Mouse (Mus musculus) liver, postnatal 0 days (tissue): ENCODE data around the gene Mturn.

Experiments used
- CTCF ChIP-seq: sonication (generic); IDR thresholded peaks from 2 replicates; pipeline ENCODE4 v1.5.1; 2016; ENCODE audit warnings: antibody characterized with exemption, low read depth
- EP300 ChIP-seq: IDR thresholded peaks from 2 replicates; pipeline ENCODE4 v1.6.1; 2016; ENCODE audit warnings: antibody characterized with exemption, low read depth, mild to moderate bottlenecking

DNA sequence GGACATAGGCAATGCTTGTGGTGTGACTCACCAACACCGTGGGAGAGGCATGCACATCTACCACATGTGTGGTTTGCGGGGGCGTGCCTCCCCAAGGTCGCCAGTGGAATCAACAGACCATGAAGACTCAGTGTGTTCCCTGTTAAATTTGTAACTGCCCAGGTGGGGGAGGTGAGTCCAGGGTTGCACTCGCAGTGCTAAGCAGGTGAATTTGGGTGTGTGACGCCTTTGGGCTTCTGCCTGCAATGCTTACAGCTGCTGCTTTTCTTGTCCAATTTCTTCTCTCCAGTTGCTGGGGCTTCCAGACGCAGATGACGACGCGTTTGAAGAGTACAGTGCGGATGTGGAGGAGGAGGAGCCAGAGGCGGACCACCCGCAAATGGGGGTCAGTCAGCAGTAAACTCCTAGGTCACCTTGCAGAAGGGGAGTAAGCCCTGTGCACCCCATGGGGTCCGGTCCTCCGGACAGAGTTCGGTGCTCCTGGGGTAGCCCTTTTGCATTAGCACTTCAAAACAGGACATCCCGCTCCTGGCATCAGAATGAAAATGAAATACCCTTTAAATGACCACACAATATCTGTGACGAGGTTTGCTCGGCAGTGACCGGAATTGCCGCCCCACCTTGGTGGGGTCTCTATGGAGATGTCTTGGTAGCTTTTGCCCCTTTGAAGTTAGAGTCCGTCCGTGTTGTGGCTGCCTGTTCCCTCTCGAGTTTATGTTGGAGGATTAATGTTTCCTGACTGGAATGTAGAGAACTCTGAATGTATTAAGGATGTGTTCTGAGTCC, 17.5 kb downstream of the Mturn start:
- TF ChIP-seq EP300 (no peak), CTCF (no peak)
